Mouse (Mus musculus): ENCODE measurements around the gene Slamf8. TPM values are rescaled to one million over a fixed set of nuclear protein-coding genes. Genes with fewer than 3 reads are reported as not detected.

The Slamf8 gene
- total RNA-seq, 1 experiment from 2014 or later = 1.9 TPM

- ATAC-seq (ENCODE audit: extremely low read depth, insufficient number of reproducible peaks, low FRiP score, poor library complexity, severe bottlenecking) = no peak
These were observed 44.3 kb downstream of the Slamf8 start for GRCm38 (mm10) chr1:172546062-172546461.

- no peak for ATAC-seq (ENCODE audit: extremely low read depth, insufficient number of reproducible peaks, low FRiP score, poor library complexity, severe bottlenecking)
These were observed 50.0 kb downstream of the Slamf8 start for GRCm38 (mm10) chr1:172540283-172540820.

- no peak for ATAC-seq (ENCODE audit: extremely low read depth, insufficient number of reproducible peaks, low FRiP score, poor library complexity, severe bottlenecking)
These were observed 50.5 kb downstream of the Slamf8 start for GRCm38 (mm10) chr1:172539827-172540226.

GRCm38 (mm10) chr1:172535116-172535515 lies 55.3 kb downstream of the Slamf8 start:
- no peak for ATAC-seq (ENCODE audit: extremely low read depth, insufficient number of reproducible peaks, low FRiP score, poor library complexity, severe bottlenecking)

GRCm38 (mm10) chr1:172532551-172532950 lies 57.8 kb downstream of the Slamf8 start:
- no peak for ATAC-seq (ENCODE audit: extremely low read depth, insufficient number of reproducible peaks, low FRiP score, poor library complexity, severe bottlenecking)

Other genes with a start within 250 kb of the Slamf8 start
- not detected in 2 replicates for gene Kcnj10, start 249.4 kb downstream of the Slamf8 start, total RNA-seq (2017)
- 25.0 and 27.8 TPM in 2 replicates for gene Pigm, start 214.0 kb downstream of the Slamf8 start, total RNA-seq (2017)
- 2.9 and 4.1 TPM in 2 replicates for gene Slamf9, start 115.2 kb downstream of the Slamf8 start, total RNA-seq (2017)
- 3.2 and 4.3 TPM in 2 replicates for gene Igsf9, start 108.8 kb downstream of the Slamf8 start, total RNA-seq (2017)
- 181 and 198 TPM in 2 replicates for gene Tagln2, start 90.5 kb downstream of the Slamf8 start, total RNA-seq (2017)
- gene Cfap45, start 69.8 kb downstream of the Slamf8 start, total RNA-seq (2017) = 3.9 and 4.4 TPM in 2 replicates
- gene Vsig8, start 34.6 kb downstream of the Slamf8 start, total RNA-seq (2017) = not detected in 2 replicates
- 0.35 TPM in 1 of 2 replicates, not detected in the other for gene Fcrl6, start 12.0 kb upstream of the Slamf8 start, total RNA-seq (2017)
- gene Dusp23, start 42.4 kb upstream of the Slamf8 start, total RNA-seq (2017) = 0.37 TPM in 1 of 2 replicates, not detected in the other
- not detected in 2 replicates for gene Crp, start 107.5 kb upstream of the Slamf8 start, total RNA-seq (2017)